ENCODE assay signal across 26 mouse cellular contexts in genomic region chr11:104209041-104209440, GRCm38 (mm10). TPM values are rescaled to one million over a fixed set of nuclear protein-coding genes. Genes with fewer than 3 reads are reported as not detected.
"Had no signal": no experiment of that assay in that cellular context is flagged by ENCODE, and none has a peak within 500 bp of the region (broad histone marks: within the 10 kb centered on the region; RNA-seq: fewer than 3 reads in every experiment).

No protein-coding gene starts in this region.

- H3K4me1 ChIP-seq: midbrain, embryonic 13.5 days; midbrain, embryonic 15.5 days; neural tube, embryonic 12.5 days had no signal

- H3K27me3 ChIP-seq: midbrain, embryonic 13.5 days; midbrain, embryonic 15.5 days; neural tube, embryonic 12.5 days had no signal

- H3K36me3 ChIP-seq: midbrain, embryonic 13.5 days; midbrain, embryonic 15.5 days; neural tube, embryonic 12.5 days had no signal

- H3K27ac ChIP-seq: midbrain, embryonic 13.5 days; midbrain, embryonic 15.5 days; neural tube, embryonic 12.5 days had no signal

- ATAC-seq: midbrain, embryonic 13.5 days; midbrain, embryonic 15.5 days had no signal

- H3K9ac ChIP-seq: lung, embryonic 14.5 days; midbrain, embryonic 13.5 days; midbrain, embryonic 15.5 days; neural tube, embryonic 12.5 days had no signal

- DNase-seq: lung, adult 18-20 months; lung, embryonic 14.5 days; lung, postnatal 10 days; lung, postnatal 4 days; retina, postnatal 1 day; right cerebral cortex, adult 18-20 months; right cerebral cortex, postnatal 25 days; right cerebral cortex, postnatal 4 days; spleen, adult 18-20 months; thymus, adult 18-20 months; thymus, postnatal 14 days; thymus, postnatal 36 days had no signal

- H3K4me3 ChIP-seq: midbrain, embryonic 13.5 days; midbrain, embryonic 15.5 days; neural tube, embryonic 12.5 days had no signal

RNA-seq across cellular contexts. Expression of gene Sppl2c, which starts 22.9 kb away (rescaled TPM):
- total RNA-seq: megakaryocyte, adult 5-6 weeks; midbrain, postnatal 0 days; monocyte, adult 5-6 weeks; neutrophil, adult 5-6 weeks had no signal
- polyA plus RNA-seq: lung, embryonic 14.5 days; lung, embryonic 16.5 days; midbrain, embryonic 11.5 days; midbrain, embryonic 13.5 days; midbrain, embryonic 15.5 days; midbrain, postnatal 0 days; neural tube, embryonic 12.5 days; neural tube, embryonic 14.5 days; small intestine, adult 2 months; stomach, embryonic 14.5 days; stomach, embryonic 16.5 days; thymus, postnatal 0 days had no signal
